In genomic region chr7:43678517-43678916, GRCm38 (mm10) we compare ENCODE assay signal across 9 mouse cellular contexts. TPM values are rescaled to one million over a fixed set of nuclear protein-coding genes. Genes with fewer than 3 reads are reported as not detected.
A peak's percentile ranks its signal among the peaks of the same experiment; 100 is the strongest.
DNase-seq lines count a peak whose midpoint lies in the region; ATAC-seq and TF ChIP-seq lines count a peak whose summit lies in the region.
"Had no signal": no experiment of that assay in that cellular context is flagged by ENCODE, and none has a peak within 500 bp of the region (broad histone marks: within the 10 kb centered on the region; RNA-seq: fewer than 3 reads in every experiment).

No protein-coding gene starts in this region.

- no peak overlapping the region for H3K9ac ChIP-seq in kidney, embryonic 14.5 days (ENCODE audit: low read depth, low read length)
- H3K9ac ChIP-seq: liver, embryonic 15.5 days had no signal

- H3K27me3 ChIP-seq in kidney, adult 2 months (replicated peaks; ENCODE audit: control insufficient read depth, insufficient read depth, low read length), result no peaks in the 10 kb centered on the region
- no peaks in the 10 kb centered on the region for H3K27me3 ChIP-seq in kidney, embryonic 14.5 days (ENCODE audit: control insufficient read depth, insufficient read depth, low read length)
- peaks cover 15% of the 10 kb centered on the region for H3K27me3 ChIP-seq in E14TG2a.4 (ENCODE audit: insufficient read depth, low read length)
- H3K27me3 ChIP-seq: liver, embryonic 15.5 days had no signal

- peak; percentile 55 for DNase-seq in cerebellum, postnatal 10 days
- peak; percentile 50 for DNase-seq in kidney, adult 2 months
- DNase-seq in lung, adult 18-20 months, result peak; percentile 36 to 53
- DNase-seq in thymus, postnatal 14 days, result peak; percentile 38

- H3K4me2 ChIP-seq in kidney, embryonic 14.5 days (replicated peaks; ENCODE audit: low read depth, low read length), result no peak overlapping the region
- H3K4me2 ChIP-seq: liver, embryonic 15.5 days had no signal

- 0 out of 2 replicates have a peak, but pooled peaks cover 9% of the 10 kb centered on the region for H3K9me3 ChIP-seq in kidney, embryonic 14.5 days (ENCODE audit: control insufficient read depth, low read length)
- H3K9me3 ChIP-seq in E14TG2a.4 (ENCODE audit: low read length), result peaks cover 15% of the 10 kb centered on the region
- H3K9me3 ChIP-seq: liver, embryonic 15.5 days had no signal

- no peak overlapping the region for H3K27ac ChIP-seq in kidney, adult 2 months (ENCODE audit: insufficient read depth, low read depth, low read length)
- H3K27ac ChIP-seq in kidney, embryonic 14.5 days (ENCODE audit: low read depth, low read length), result no peak overlapping the region
- H3K27ac ChIP-seq in cortical plate, adult 2 months (ENCODE audit: insufficient read depth, low read length), result no peak overlapping the region
- H3K27ac ChIP-seq: liver, embryonic 15.5 days had no signal

- no peaks in the 10 kb centered on the region for H3K4me1 ChIP-seq in kidney, adult 2 months (ENCODE audit: control insufficient read depth, insufficient read depth, low read length)
- no peaks in the 10 kb centered on the region for H3K4me1 ChIP-seq in kidney, embryonic 14.5 days (ENCODE audit: control insufficient read depth, insufficient read depth, low read length)
- H3K4me1 ChIP-seq in E14TG2a.4 (replicated peaks; ENCODE audit: low read depth, low read length), result peaks cover 29% of the 10 kb centered on the region
- no peaks in the 10 kb centered on the region for H3K4me1 ChIP-seq in cortical plate, adult 2 months (ENCODE audit: control insufficient read depth, insufficient read depth, low read length)
- H3K4me1 ChIP-seq: liver, embryonic 15.5 days had no signal

- no peak overlapping the region for H3K4me3 ChIP-seq in kidney, adult 2 months (ENCODE audit: insufficient read depth, low read depth, low read length)
- H3K4me3 ChIP-seq in kidney, embryonic 14.5 days (ENCODE audit: low read length), result no peak overlapping the region
- no peak overlapping the region for H3K4me3 ChIP-seq in E14TG2a.4 (replicated peaks; ENCODE audit: low read length)
- no peak overlapping the region for H3K4me3 ChIP-seq in cortical plate, adult 2 months (ENCODE audit: insufficient read depth, low read length)
- H3K4me3 ChIP-seq: liver, embryonic 15.5 days had no signal

- H3K36me3 ChIP-seq in kidney, adult 2 months (ENCODE audit: control insufficient read depth, insufficient read depth, low read length), result peaks cover 2% of the 10 kb centered on the region; the same call in 1 of the 2 replicates
- H3K36me3 ChIP-seq in kidney, embryonic 14.5 days (ENCODE audit: control insufficient read depth, insufficient read depth, low read length), result peaks cover 36% of the 10 kb centered on the region
- H3K36me3 ChIP-seq in E14TG2a.4 (ENCODE audit: insufficient read depth, low read length), result peaks cover 9% of the 10 kb centered on the region

- peak; percentile 54; the same call in 1 of the 2 replicates for TF ChIP-seq CTCF in kidney, adult 2 months (conservative IDR thresholded peaks at IDR 0.05; ENCODE audit: insufficient read depth, insufficient read length, low read depth, low read length)
- TF ChIP-seq CTCF in E14TG2a.4 (conservative IDR thresholded peaks at IDR 0.05; ENCODE audit: low read length), result peak; percentile 74
- peak; percentile 44 for TF ChIP-seq CTCF in cortical plate, adult 2 months (IDR thresholded peaks at IDR 0.05; ENCODE audit: extremely low read depth, insufficient read depth, low read length)

- no peak for ATAC-seq in cerebellum, adult (ENCODE audit: insufficient number of reproducible peaks, low FRiP score, low TSS enrichment)
- no peak for ATAC-seq in kidney, embryonic 14.5 days (ENCODE audit: low FRiP score, low TSS enrichment)

- TF ChIP-seq POLR2A in kidney, adult 2 months (IDR thresholded peaks at IDR 0.05; ENCODE audit: low read depth, low read length), result no peak
- no peak for TF ChIP-seq POLR2A in cortical plate, adult 2 months (IDR thresholded peaks at IDR 0.05; ENCODE audit: extremely low read depth, insufficient read depth, low read length)

RNA-seq across cellular contexts. Expression of gene Ctu1, which starts 6.7 kb away (rescaled TPM):
- 6.1 and 7.0 TPM in 2 replicates for polyA plus RNA-seq in kidney, adult 2 months (2012; rRNA removed)
- 11.4 and 12.6 TPM in 2 replicates for polyA plus RNA-seq in kidney, embryonic 14.5 days (2014; fragmentation: Nextera tagmentation; extraction: Ambion mirVana)
- 8.1 and 8.6 TPM in 2 replicates for polyA plus RNA-seq in cortical plate, adult 2 months (2012; rRNA removed)

RNA-seq across cellular contexts. Expression of gene Klk14, which starts 11.7 kb away (rescaled TPM):
- polyA plus RNA-seq in kidney, adult 2 months (2012; rRNA removed), result 0.11 TPM in 1 of 2 replicates, not detected in the other
- not detected in 2 replicates for polyA plus RNA-seq in kidney, embryonic 14.5 days (2014; fragmentation: Nextera tagmentation; extraction: Ambion mirVana)
- polyA plus RNA-seq in cortical plate, adult 2 months (2012; rRNA removed), result not detected in 2 replicates
- polyA plus RNA-seq: liver, embryonic 15.5 days had no signal

RNA-seq across cellular contexts. Expression of gene Siglece, which starts 18.6 kb away (rescaled TPM):
- polyA plus RNA-seq in kidney, adult 2 months (2012; rRNA removed), result 2.8 and 3.8 TPM in 2 replicates
- 0.39 and 0.95 TPM in 2 replicates for polyA plus RNA-seq in kidney, embryonic 14.5 days (2014; fragmentation: Nextera tagmentation; extraction: Ambion mirVana)
- 1.1 and 1.6 TPM in 2 replicates for polyA plus RNA-seq in cortical plate, adult 2 months (2012; rRNA removed)

RNA-seq across cellular contexts. Expression of gene Klk13, which starts 33.9 kb away (rescaled TPM):
- polyA plus RNA-seq in kidney, adult 2 months (2012; rRNA removed), result 0.04 TPM in 1 of 2 replicates, not detected in the other
- polyA plus RNA-seq in kidney, embryonic 14.5 days (2014; fragmentation: Nextera tagmentation; extraction: Ambion mirVana), result 0.19 and 0.31 TPM in 2 replicates
- polyA plus RNA-seq in cortical plate, adult 2 months (2012; rRNA removed), result 0.04 TPM in 1 of 2 replicates, not detected in the other
- polyA plus RNA-seq: liver, embryonic 15.5 days had no signal

RNA-seq across cellular contexts. Expression of gene Ceacam18, which starts 44.0 kb away (rescaled TPM):
- not detected in 2 replicates for polyA plus RNA-seq in kidney, adult 2 months (2012; rRNA removed)
- not detected in 2 replicates for polyA plus RNA-seq in kidney, embryonic 14.5 days (2014; fragmentation: Nextera tagmentation; extraction: Ambion mirVana)
- 0.04 TPM in 1 of 2 replicates, not detected in the other for polyA plus RNA-seq in cortical plate, adult 2 months (2012; rRNA removed)
